Mouse (Mus musculus): ENCODE data around the gene Sapcd2. TPM values are rescaled to one million over a fixed set of nuclear protein-coding genes. Genes with fewer than 3 reads are reported as not detected.

Gene Sapcd2
- 1 to 10 TPM; 6.2 to 7.0 TPM for total RNA-seq (2021)
- long read RNA-seq, experiment 1, partial matches to known transcripts: 0 of 4 reads
- long read RNA-seq, experiment 1, other reads (novel, unspliced or antisense): 1 of 4 reads
- long read RNA-seq, experiment 2, transcript Sapcd2-201 (7 exons, 3,121 nt): major isoform, 8 of 12 reads
- long read RNA-seq, experiment 2, partial matches to known transcripts: 0 of 12 reads
- long read RNA-seq, experiment 2, other reads (novel, unspliced or antisense): 3 of 12 reads

DNA sequence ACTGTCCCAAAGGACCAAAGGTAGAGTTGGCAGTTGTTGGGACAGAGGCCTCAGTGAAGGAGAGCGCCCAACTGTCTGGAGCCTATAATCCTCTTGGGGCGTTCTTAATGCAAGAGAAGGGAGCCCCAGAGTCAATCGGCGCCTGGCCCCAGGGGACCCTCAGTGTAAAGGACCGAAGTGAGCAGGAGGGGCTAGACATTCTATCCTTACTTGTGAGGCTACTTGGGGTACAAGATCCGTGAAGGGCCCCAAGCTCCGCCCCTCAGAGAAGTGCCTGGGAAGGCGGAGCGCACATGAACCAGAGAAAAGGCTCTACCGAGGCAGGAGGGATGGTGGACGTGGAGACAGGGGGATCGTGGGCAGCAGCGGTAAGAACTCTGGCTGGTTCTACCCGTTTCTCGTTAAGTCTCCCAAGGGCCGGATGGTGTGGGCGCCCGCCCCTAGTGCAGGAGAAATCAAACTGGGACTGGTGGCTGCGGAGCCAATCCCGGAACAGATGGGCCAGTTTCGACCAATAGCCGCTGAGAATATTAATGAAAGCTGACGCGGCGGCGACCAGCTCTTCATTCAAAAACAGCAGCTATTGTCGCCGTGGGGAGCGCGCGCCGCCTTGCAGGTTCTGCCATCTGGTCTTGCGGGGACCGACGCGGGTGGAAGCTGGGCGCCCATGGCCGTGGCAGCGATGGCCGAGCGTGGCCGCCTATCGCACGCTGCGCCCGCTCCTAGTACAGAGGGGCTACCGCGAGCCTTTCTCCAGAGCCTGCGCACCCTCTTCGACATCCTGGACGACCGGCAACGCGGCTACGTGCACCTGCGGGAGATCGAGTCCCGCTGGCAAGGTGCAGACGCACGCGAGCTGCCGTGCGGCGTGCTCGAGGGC, at the start of gene Sapcd2:
Gene Sapcd2, plus strand, starts transcription at position 558 of the 880 bp plus-strand sequence.
- intact Hi-C loops (cut with DNase I): no loop called here
- DNase-seq (ENCODE audit: low spot score in 2 of 2): peak; percentile 89 to 95

DNA sequence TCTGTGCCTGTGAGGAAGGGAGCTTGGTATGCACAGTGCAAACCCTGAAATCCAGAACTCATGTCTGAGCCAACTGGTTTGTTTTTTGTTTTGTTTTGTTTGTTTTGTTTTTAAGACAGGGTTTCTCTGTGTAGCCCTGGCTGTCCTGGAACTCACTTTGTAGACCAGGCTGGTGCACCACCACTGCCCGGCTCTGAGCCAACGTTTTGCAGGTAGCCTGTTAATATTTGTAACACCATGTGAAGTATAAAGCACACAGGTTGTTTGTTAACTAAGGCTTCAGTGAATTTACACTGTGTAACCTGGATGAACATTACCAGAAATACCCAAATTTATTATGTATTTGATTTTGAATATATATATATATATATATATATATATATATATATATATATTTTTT, 46.1 kb upstream of the Sapcd2 start:
- DNase-seq (ENCODE audit: low spot score in 2 of 2): no peak
- intact Hi-C loops (cut with DNase I): loop anchor here (5.0 kb wide), 1 partner anchor 49 kb away; no protein-coding TSS in a partner anchor

DNA sequence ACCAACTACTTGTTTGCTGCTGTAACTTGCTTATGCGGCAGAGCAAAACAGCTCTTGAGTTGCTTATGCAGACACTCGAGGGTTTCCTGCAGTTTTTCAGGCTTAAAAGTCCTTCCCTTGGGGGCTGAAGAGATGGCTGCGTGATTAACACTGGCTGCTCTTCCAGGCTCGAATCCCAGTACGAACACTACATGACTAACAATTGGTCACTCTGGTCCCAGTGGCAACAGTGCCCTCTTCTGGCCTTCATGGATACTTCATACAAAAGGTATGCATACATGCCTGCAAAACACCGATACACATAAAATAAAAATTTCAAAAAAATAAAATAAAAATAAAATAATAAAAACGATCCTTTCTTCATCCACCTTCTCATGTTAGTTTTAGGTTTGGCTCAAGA, 43.7 kb upstream of the Sapcd2 start:
- DNase-seq (ENCODE audit: low spot score in 2 of 2): peak in 1 of 2 experiments; percentile 55
- intact Hi-C loops (cut with DNase I): loop anchor here (5.0 kb wide), 1 partner anchor 51 kb away; no protein-coding TSS in a partner anchor

DNA sequence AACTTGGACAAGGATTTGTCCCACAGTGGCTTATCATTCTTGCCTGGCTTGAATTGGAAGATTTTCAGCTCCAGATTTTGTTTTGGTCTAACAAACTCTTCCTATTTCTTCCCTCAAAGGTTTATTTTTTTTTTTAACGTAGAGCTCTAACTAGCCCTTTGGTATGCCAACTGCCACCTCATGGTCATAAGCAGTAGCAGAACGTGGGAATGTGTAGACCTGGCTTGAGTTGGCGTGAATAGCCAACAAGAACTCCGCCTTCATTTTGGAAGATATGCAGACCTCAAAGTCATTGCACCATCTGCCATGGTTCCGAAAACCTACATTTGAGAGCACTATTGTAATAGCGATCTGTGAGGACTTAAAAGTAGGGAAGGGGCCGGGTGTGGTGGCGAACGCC, 40.7 kb upstream of the Sapcd2 start:
- DNase-seq (ENCODE audit: low spot score in 2 of 2): no peak
- intact Hi-C loops (cut with DNase I): no loop called here

DNA sequence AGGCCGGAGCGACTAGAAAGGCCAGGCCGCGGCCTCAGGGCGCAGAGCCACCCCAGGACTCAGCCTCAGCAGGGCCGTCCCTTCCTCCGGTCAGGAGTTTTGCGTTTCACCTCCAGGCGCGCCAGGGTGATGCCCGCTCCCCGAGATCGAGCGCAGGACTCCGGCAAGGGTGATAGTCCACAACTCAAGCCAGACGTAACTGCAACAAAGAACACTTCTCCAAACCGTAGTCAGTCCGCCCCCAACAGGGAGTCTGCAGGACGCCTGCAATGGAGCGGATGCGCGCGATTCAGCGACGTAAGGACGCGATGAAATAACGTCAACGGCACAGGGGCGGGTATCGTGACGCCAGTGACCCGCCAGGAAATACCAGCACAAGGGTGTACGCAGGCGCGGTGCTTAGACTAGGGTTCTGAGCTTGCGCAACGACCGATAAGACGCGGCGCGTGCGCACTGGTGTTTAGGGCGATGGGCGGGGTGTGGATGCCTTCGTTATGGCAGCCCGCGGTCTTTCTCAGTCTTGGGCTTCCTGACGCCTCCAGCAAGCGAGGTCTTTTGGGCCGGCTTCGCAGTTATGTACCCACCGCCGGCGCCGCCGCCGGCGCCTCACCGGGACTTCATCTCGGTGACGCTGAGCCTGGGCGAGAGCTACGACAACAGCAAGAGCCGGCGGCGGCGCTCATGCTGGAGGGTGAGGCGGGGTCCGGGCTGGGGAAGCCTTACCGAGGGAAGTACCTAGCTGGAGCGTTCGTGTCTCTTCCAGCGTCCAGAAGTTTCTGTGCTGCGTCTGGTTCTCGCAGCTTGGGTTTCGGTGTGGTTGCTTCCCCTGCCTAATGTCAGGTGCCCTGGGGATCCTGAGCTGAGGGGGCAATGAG, 39.6 kb upstream of the Sapcd2 start, which contains the start of gene Man1b1:
Gene Man1b1, plus strand, starts transcription at position 53 of the 875 bp plus-strand sequence.
- DNase-seq (ENCODE audit: low spot score in 2 of 2): peak; percentile 99 to 100
- intact Hi-C loops (cut with DNase I): no loop called here

DNA sequence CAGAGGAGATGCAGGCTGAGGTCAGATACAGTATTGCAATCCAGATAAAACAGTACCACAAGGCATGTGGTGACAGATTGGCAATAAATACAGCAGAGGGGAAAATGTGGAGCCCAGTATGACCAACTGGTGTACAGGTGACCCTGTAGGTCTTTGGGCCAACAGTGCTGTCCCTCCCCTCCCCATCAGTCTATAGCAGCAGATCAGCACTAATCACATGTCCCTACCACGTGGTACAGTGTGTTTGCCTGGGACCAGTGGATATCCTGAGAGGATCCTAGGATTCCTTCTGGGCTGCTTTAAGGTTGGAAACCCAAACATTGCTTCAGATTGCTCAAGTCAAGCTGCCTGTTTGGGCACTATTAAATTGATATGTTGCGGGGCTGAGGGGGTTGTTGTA, 38.6 kb upstream of the Sapcd2 start:
- intact Hi-C loops (cut with DNase I): no loop called here
- no peak for DNase-seq (ENCODE audit: low spot score in 2 of 2)

DNA sequence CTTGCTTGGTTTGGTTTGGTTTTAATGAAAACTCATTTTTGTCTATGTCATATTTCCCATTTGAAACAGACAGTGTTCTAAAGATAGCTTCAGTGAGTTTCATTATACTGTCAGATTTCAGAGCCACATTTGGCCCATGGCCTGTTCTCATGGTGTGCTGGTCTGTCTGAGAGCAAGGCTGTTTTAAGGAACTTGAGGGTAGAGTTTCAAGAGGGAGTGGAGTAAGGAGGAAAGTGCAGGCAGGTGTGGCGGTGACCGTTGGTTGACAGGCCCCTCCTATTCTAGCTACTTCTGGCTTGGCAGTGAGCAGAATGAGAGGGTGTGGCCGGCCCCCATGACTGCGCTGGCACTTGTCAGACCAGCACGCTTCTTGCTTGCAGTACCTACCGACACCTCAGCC, 33.8 kb upstream of the Sapcd2 start:
- DNase-seq (ENCODE audit: low spot score in 2 of 2): no peak
- intact Hi-C loops (cut with DNase I): no loop called here

DNA sequence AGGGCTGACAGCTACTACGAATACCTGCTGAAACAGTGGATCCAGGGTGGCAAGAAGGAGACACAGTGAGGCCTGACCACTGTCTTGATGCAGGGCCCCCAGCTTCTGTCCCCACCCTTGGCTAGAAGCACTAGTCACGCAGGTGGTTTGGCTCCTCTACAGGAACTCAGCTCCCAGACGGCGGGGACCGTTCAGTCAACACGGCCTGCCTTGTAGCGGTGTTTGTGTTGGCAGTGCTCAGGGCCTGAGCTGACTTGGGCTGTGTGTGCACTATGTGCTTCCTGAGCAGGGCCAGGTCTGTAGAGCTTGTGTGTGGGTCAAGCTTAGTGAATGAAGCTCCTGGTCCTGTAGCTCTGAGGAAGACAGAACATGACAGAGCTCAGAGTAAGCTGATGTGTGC, 24.0 kb upstream of the Sapcd2 start:
- intact Hi-C loops (cut with DNase I): no loop called here
- no peak for DNase-seq (ENCODE audit: low spot score in 2 of 2)

DNA sequence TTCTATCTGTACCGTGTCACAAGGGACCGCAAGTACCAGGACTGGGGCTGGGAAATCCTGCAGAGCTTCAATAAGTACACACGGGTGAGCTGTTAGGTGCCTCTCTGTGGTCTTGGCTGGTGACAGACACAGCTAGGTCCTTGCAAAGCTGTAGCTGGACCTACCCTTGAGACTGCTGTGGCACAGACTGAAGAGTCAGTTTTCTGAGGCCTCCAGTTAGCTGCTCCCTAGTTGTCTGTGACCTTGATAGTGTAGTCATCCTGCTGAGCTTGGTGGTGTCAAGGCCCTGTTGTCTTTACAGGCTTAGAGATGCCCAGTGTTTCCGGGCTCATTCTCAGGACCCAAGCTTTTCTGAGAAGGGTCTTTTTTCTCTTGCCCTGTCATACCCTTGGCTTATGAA, 22.6 kb upstream of the Sapcd2 start:
- no peak for DNase-seq (ENCODE audit: low spot score in 2 of 2)
- intact Hi-C loops (cut with DNase I): no loop called here

DNA sequence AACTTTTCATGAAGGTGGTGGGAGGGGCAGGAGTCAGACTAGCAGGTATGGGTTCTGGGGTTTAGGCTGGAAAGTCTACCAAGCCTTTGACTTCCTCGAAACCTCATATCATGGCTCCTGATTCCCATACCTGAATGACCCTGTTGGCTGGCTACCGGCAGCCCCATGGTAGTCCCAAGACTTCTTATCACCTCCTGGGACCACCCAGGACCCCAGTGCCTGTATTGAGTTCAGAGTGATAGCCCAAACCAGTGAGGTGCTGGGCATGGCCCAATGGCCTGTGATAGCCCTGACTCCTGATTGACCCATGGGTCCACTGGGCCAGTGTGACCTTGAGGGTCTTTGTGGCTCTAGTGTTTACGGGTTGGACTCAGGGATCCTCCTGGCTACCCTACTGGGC, 21.4 kb upstream of the Sapcd2 start:
- DNase-seq (ENCODE audit: low spot score in 2 of 2): no peak
- intact Hi-C loops (cut with DNase I): no loop called here

DNA sequence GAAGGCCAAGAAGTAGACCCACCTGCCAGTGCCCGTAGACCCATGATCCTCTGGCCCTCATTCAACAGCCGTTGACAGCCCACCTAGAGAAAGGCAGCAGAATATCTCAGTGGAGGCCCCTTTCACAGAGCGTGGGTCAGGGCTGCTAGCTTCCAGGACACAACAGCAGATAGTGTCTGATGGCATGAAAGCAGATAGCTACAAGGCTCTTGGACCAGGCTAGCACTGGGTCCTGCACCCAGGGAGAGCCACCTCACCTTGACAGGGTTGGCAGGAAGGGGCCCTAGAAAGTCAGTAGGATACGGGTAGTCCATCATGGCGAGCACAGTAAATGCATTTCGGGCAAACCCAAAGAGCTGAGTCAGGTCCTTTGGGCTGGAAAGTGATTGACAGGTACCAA, 17.9 kb upstream of the Sapcd2 start:
- no peak for DNase-seq (ENCODE audit: low spot score in 2 of 2)
- intact Hi-C loops (cut with DNase I): no loop called here

DNA sequence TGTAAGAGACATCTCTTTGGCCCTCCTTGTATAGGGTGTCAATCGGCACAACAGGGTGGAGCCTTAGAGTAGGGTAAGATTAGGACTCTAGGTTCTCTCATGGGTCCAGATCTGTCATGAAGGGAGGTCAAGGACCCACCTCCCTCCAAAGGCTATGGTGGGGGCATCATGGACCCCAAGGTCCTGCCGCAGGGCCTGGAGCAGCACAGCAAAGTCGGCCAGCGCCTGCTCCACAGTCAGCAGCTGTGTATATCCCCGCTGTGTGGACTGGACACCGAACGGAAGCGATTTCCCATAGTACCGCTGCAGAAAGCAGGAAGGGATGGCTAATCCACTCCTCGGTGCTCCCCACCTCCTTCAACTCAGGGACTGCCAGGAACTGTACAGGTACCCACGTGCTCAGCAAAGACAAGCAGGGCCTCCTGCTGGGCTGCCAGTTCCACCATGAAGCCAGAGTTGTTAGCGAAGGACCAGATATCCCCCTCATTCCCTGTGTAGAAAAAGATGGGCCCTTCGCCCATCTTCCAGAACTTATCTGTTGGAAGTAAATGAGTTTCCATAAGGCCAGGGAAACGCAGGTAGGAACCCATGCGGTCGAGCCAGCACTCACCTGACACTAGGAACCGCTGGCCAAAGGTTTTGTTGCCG, 16.6 kb upstream of the Sapcd2 start:
- intact Hi-C loops (cut with DNase I): no loop called here
- DNase-seq (ENCODE audit: low spot score in 2 of 2): no peak

DNA sequence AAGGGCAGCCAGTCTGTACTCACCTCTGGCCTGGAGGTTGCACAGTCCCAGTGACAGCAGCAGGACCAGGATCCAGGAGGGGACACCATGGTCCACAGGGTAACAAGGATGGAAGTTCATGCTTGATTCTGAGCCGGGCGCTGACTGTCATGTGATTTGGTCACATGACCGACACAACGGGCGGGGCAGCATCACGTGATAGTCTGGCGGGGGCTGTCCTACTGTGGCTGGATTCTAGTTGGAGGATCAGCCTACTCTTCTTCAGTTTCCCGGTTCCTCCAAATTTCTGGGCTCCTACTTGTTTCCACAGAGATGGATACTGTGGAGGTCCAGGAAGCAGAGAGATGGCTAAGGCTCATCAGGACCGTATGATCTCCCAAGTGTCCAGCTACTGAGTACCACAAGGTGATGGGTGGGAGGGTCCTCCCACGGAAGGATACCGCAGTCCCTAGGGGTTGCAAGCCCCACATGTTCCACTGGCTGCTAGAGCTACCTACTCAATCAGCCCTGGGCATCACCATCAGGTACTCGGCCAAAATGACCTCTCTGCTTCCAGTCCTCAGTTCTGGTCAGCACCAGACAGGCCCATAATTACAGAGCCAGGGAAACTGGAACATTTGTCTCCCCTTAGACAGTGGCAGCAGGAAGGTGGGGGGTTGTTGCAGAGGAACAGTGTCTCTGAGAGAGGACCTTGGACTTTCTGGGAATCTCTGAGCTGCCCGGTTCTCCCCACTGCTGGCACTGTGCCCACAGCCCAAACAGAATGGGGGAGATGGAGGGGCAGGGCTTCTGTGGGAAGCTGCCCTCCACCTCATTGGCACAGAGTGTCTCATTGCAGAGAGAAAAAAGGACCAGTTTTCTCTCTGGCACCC, 15.7 kb upstream of the Sapcd2 start, which contains the start of gene Dpp7:
Gene Dpp7, minus strand, starts transcription at position 152 of the 872 bp plus-strand sequence.
- intact Hi-C loops (cut with DNase I): no loop called here
- peak; percentile 81 to 87 for DNase-seq (ENCODE audit: low spot score in 2 of 2)

DNA sequence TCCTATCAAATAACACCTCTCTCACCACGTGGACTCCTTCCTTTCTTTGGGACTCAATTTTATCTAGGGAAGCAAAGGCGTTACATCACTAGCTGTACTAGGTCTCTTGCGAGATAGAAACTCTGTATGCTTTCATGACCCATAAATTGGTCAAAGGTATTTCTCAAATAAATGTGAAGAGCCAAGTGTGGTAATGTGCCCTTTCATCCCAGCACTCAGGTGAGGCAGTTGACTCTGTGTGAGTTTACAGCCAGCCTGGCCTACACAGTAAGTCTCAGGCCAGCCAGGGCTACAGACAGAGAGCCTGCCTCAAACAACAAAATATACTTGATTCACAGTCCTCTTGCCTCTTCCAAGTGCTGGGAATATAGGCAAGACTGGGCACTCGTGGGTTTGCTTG, 12.3 kb upstream of the Sapcd2 start:
- DNase-seq (ENCODE audit: low spot score in 2 of 2): no peak
- intact Hi-C loops (cut with DNase I): no loop called here

DNA sequence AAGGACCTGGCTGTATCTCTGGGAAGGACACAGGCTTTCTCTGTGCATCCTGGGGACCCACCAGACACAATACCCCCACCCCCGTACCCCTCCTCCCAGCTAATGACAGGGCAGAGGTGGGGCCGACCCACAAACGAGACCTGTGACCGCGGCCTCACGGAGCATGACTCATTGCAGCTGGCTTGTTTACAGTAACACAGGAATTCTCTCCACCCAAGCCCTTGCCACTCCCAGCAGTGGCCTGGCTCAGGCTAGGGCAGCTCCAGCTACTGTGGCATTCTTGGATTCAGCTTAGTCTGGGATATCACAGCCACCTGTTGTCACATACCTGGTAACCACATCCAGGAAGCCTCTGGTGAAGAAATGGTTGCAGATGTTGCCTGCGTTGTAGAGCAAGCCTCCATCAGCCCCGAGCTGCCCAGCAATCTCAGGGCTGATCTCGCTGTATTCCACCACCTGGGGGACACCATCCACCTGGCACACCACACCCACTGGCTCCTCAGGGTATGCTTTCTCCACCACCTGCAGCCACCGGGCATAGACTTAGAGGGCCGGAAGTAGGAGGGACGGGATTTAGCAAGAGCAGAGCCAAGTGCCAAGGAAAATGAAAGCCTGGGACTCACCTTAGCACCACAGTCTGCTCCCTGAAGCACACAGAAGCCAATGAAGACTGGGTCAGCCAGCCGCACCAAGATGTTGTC, 8.5 kb upstream of the Sapcd2 start:
- intact Hi-C loops (cut with DNase I): no loop called here
- no peak for DNase-seq (ENCODE audit: low spot score in 2 of 2)

DNA sequence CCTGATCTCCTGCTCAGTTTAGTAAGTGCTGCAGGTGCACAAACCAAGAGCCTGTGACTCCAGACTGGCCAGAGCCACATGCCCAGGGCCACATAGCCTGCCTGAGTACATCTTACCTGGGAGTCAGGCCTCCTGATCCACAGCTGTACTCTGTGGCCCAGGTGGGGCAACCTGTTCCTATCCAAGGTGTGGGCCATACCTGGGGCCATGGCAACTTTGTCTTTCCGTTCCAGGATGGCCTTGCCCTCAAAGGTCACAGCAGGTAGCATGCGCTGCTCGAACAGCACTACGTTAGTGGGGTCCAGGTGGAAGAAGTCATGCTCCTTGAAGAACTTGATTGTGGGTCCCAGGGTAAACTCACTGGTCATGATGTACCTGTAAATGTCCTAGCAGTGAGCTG, 7.8 kb upstream of the Sapcd2 start:
- intact Hi-C loops (cut with DNase I): no loop called here
- no peak for DNase-seq (ENCODE audit: low spot score in 2 of 2)

DNA sequence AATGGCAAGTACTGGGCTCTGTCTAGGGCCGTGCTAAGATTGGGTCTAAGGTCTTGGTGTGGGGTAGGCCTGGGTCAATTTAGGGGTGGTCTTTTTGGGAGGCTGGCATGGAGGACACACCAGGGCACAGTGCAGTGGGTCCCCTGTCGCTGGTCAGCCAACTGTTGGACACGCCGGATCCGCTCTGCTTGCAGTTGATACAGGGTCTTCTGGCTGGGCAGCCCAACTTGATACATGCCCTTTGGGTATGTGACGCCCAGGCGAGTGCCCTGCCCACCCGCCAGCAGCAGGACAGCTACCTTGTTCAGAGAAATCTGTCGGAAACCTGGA, 7.4 kb upstream of the Sapcd2 start:
- no peak for DNase-seq (ENCODE audit: low spot score in 2 of 2)
- intact Hi-C loops (cut with DNase I): no loop called here

All from left cerebral cortex, postnatal 14 days (tissue).